Mouse (Mus musculus) forebrain, postnatal 0 days (tissue): ENCODE data around the gene Olfr699. TPM values are rescaled to one million over a fixed set of nuclear protein-coding genes. Genes with fewer than 3 reads are reported as not detected.

Experiments used
- ATAC-seq: fragments of 200-750 bp; cut with Nextera tagmentation; 2 replicates; pipeline ENCODE4 v1.8.0; 2017; ENCODE audit warnings: mild to moderate bottlenecking, moderate library complexity
- DNase-seq: peaks from one replicate; pipeline ENCODE4 v3.0.0-alpha.2; 2015
- H3K27ac ChIP-seq: fragments of 300-500 bp; sonication (generic); 2 replicates; pipeline ENCODE4 v1.5.1; 2014; ENCODE audit warnings: low read depth, mild to moderate bottlenecking, antibody characterized with exemption, low read length, moderate library complexity, mixed read lengths
- H3K27me3 ChIP-seq: fragments of 300-500 bp; sonication (generic); 2 replicates; pipeline ENCODE4 v1.6.1; 2014; ENCODE audit warnings: mild to moderate bottlenecking, low read length, mixed read lengths; ENCODE audit not compliant: insufficient read depth
- H3K36me3 ChIP-seq: fragments of 300-500 bp; sonication (generic); 2 replicates; pipeline ENCODE4 v1.6.1; 2014; ENCODE audit warnings: mild to moderate bottlenecking, moderate library complexity; ENCODE audit not compliant: insufficient read depth
- H3K4me1 ChIP-seq: fragments of 300-500 bp; sonication (generic); 2 replicates; pipeline ENCODE4 v1.6.1; 2014; ENCODE audit warnings: antibody characterized with exemption; ENCODE audit not compliant: insufficient read depth
- H3K4me2 ChIP-seq: fragments of 300-500 bp; sonication (generic); 2 replicates; pipeline ENCODE4 v1.6.1; 2014; ENCODE audit warnings: low read depth, mild to moderate bottlenecking, moderate library complexity
- H3K4me3 ChIP-seq: fragments of 300-500 bp; sonication (generic); 2 replicates; pipeline ENCODE4 v1.5.1; 2014; ENCODE audit warnings: low read depth, low read length, mixed read lengths
- H3K9ac ChIP-seq: fragments of 300-500 bp; sonication (generic); 2 replicates; pipeline ENCODE4 v1.6.1; 2014; ENCODE audit warnings: mild to moderate bottlenecking
- H3K9me3 ChIP-seq: fragments of 300-500 bp; sonication (generic); 2 replicates; pipeline ENCODE4 v1.6.1; 2016; ENCODE audit warnings: low read length
- CTCF ChIP-seq: sonication (generic); IDR thresholded peaks from 2 replicates; pipeline ENCODE4 v1.5.1; 2016; ENCODE audit warnings: antibody characterized with exemption, control low read depth, low read depth
- WGBS: fragments of 180-500 bp; shearing (Covaris S2); extraction: QIAGEN DNeasy Blood & Tissue Kit; methylation state at CpG from one replicate; pipeline ENCODE4 v1.1.7; 2014; 5-methylcytosine and 5-hydroxymethylcytosine counted together
- polyA plus RNA-seq: library from polyadenylated mRNA; unstranded; fragments of >200 nt; fragmentation: Nextera tagmentation; extraction: Ambion mirVana; gene quantifications from 2 replicates; pipeline ENCODE4 v1.2.1, GENCODE M21; 2015
- total RNA-seq: library from RNA; depleted of rRNA; stranded (reverse); fragments of >200 nt; gene quantifications from 2 replicates; pipeline ENCODE4 v1.2.3, GENCODE M21; 2014; rRNA removed

The Olfr699 gene
- total and polyA plus RNA-seq, 2 experiments from 2014 or later, result not detected

- Histone ChIP-seq H3K4me3 (no peak overlapping the region), H3K9me3 (no peaks in the 10 kb centered on the region), H3K27ac (no peak overlapping the region), H3K4me2 (no peak overlapping the region), H3K9ac (no peak overlapping the region), H3K36me3 (no peaks in the 10 kb centered on the region), H3K4me1 (no peaks in the 10 kb centered on the region), H3K27me3 (no peaks in the 10 kb centered on the region)
- 85% methylated on average over 2 of the region's 2 CpGs for WGBS
- no peak for ATAC-seq
- TF ChIP-seq CTCF, result no peak
- no peak for DNase-seq
Measured at GRCm38 (mm10) chr7:106758800-106759199, 34.2 kb downstream of the Olfr699 start.

- Histone ChIP-seq H3K36me3 (no peaks in the 10 kb centered on the region), H3K27ac (no peak within 1 kb of the TSS), H3K27me3 (no peaks in the 10 kb centered on the region), H3K9me3 (no peaks in the 10 kb centered on the region), H3K9ac (no peak within 1 kb of the TSS), H3K4me3 (no peak within 1 kb of the TSS), H3K4me2 (no peak within 1 kb of the TSS), H3K4me1 (no peaks in the 10 kb centered on the region)
- DNase-seq (no peak), ATAC-seq (no peak)
- no peak for TF ChIP-seq CTCF
Measured at GRCm38 (mm10) chr7:106755297-106755696, 37.7 kb downstream of the Olfr699 start, which contains the start of gene Olfr698. Olfr698 (minus strand) TSS chr7:106755397.

GRCm38 (mm10) chr7:106745811-106746210 lies 47.2 kb downstream of the Olfr699 start:
- H3K9ac ChIP-seq, result no peak overlapping the region
- whole genome bisulfite sequencing, result 92% methylated on average over 5 of the region's 5 CpGs
- H3K27me3 ChIP-seq, result no peaks in the 10 kb centered on the region
- no peak overlapping the region for H3K4me3 ChIP-seq
- H3K4me1 ChIP-seq, result no peaks in the 10 kb centered on the region
- DNase-seq (no peak), ATAC-seq (no peak)
- no peaks in the 10 kb centered on the region for H3K36me3 ChIP-seq
- H3K4me2 ChIP-seq, result no peak overlapping the region
- no peak for TF ChIP-seq CTCF
- no peaks in the 10 kb centered on the region for H3K9me3 ChIP-seq
- no peak overlapping the region for H3K27ac ChIP-seq

GRCm38 (mm10) chr7:106742343-106742742 lies 50.7 kb downstream of the Olfr699 start, which contains the start of gene Olfr697:
Olfr697 (minus strand) TSS chr7:106742443.
- Histone ChIP-seq H3K4me2 (no peak within 1 kb of the TSS), H3K27me3 (no peaks in the 10 kb centered on the region), H3K9ac (no peak within 1 kb of the TSS), H3K4me1 (no peaks in the 10 kb centered on the region), H3K27ac (no peak within 1 kb of the TSS), H3K36me3 (no peaks in the 10 kb centered on the region), H3K9me3 (no peaks in the 10 kb centered on the region), H3K4me3 (no peak within 1 kb of the TSS)
- 92% methylated on average over 1 of the region's 1 CpGs for WGBS
- DNase-seq (no peak), ATAC-seq (no peak)
- TF ChIP-seq CTCF, result no peak

Other genes with a start within 250 kb of the Olfr699 start
- 0.08 TPM in 1 of 2 replicates, not detected in the other for gene Olfr693, start 112.6 kb downstream of the Olfr699 start, total RNA-seq
- not detected in 2 replicates for gene Olfr693, start 112.6 kb downstream of the Olfr699 start, polyA plus RNA-seq
- not detected in 2 replicates for gene Olfr694, start 101.4 kb downstream of the Olfr699 start, total RNA-seq
- not detected in 2 replicates for gene Olfr694, start 101.4 kb downstream of the Olfr699 start, polyA plus RNA-seq
- gene Olfr695, start 76.8 kb downstream of the Olfr699 start, total RNA-seq, result not detected in 2 replicates
- gene Olfr695, start 76.8 kb downstream of the Olfr699 start, polyA plus RNA-seq, result not detected in 2 replicates
- gene Olfr697, start 50.8 kb downstream of the Olfr699 start, total RNA-seq, result not detected in 2 replicates
- not detected in 2 replicates for gene Olfr697, start 50.8 kb downstream of the Olfr699 start, polyA plus RNA-seq
- gene Olfr698, start 37.8 kb downstream of the Olfr699 start, total RNA-seq, result not detected in 2 replicates
- not detected in 2 replicates for gene Olfr698, start 37.8 kb downstream of the Olfr699 start, polyA plus RNA-seq
- gene Olfr700, start 15.6 kb upstream of the Olfr699 start, total RNA-seq, result not detected in 2 replicates
- not detected in 2 replicates for gene Olfr700, start 15.6 kb upstream of the Olfr699 start, polyA plus RNA-seq
- not detected in 2 replicates for gene Olfr701, start 20.9 kb upstream of the Olfr699 start, total RNA-seq
- not detected in 2 replicates for gene Olfr701, start 20.9 kb upstream of the Olfr699 start, polyA plus RNA-seq
- not detected in 2 replicates for gene Olfr702, start 40.7 kb upstream of the Olfr699 start, total RNA-seq
- not detected in 2 replicates for gene Olfr702, start 40.7 kb upstream of the Olfr699 start, polyA plus RNA-seq
- gene Olfr703, start 50.2 kb upstream of the Olfr699 start, total RNA-seq, result not detected in 2 replicates
- not detected in 2 replicates for gene Olfr703, start 50.2 kb upstream of the Olfr699 start, polyA plus RNA-seq
- not detected in 2 replicates for gene Olfr704, start 70.0 kb upstream of the Olfr699 start, total RNA-seq
- not detected in 2 replicates for gene Olfr704, start 70.0 kb upstream of the Olfr699 start, polyA plus RNA-seq
- not detected in 2 replicates for gene Olfr705, start 83.7 kb upstream of the Olfr699 start, total RNA-seq
- gene Olfr705, start 83.7 kb upstream of the Olfr699 start, polyA plus RNA-seq, result not detected in 2 replicates
- not detected in 2 replicates for gene Olfr706, start 95.0 kb upstream of the Olfr699 start, total RNA-seq
- gene Olfr706, start 95.0 kb upstream of the Olfr699 start, polyA plus RNA-seq, result not detected in 2 replicates
- not detected in 2 replicates for gene Olfr707, start 108.0 kb upstream of the Olfr699 start, total RNA-seq
- not detected in 2 replicates for gene Olfr707, start 108.0 kb upstream of the Olfr699 start, polyA plus RNA-seq
- gene Olfr1532-ps1, start 114.8 kb upstream of the Olfr699 start, total RNA-seq, result not detected in 2 replicates
- not detected in 2 replicates for gene Olfr1532-ps1, start 114.8 kb upstream of the Olfr699 start, polyA plus RNA-seq
- gene Olfr709-ps1, start 139.0 kb upstream of the Olfr699 start, total RNA-seq, result not detected in 2 replicates
- not detected in 2 replicates for gene Olfr709-ps1, start 139.0 kb upstream of the Olfr699 start, polyA plus RNA-seq
- gene Olfr710, start 155.1 kb upstream of the Olfr699 start, total RNA-seq, result not detected in 2 replicates
- not detected in 2 replicates for gene Olfr710, start 155.1 kb upstream of the Olfr699 start, polyA plus RNA-seq
- gene Olfr6, start 170.7 kb upstream of the Olfr699 start, total RNA-seq, result not detected in 2 replicates
- not detected in 2 replicates for gene Olfr6, start 170.7 kb upstream of the Olfr699 start, polyA plus RNA-seq
- not detected in 2 replicates for gene Olfr711, start 182.3 kb upstream of the Olfr699 start, total RNA-seq
- not detected in 2 replicates for gene Olfr711, start 182.3 kb upstream of the Olfr699 start, polyA plus RNA-seq
- not detected in 2 replicates for gene Olfr2, start 212.9 kb upstream of the Olfr699 start, total RNA-seq
- not detected in 2 replicates for gene Olfr2, start 212.9 kb upstream of the Olfr699 start, polyA plus RNA-seq
- not detected in 2 replicates for gene Olfr713, start 238.0 kb upstream of the Olfr699 start, total RNA-seq
- not detected in 2 replicates for gene Olfr713, start 238.0 kb upstream of the Olfr699 start, polyA plus RNA-seq